Mouse (Mus musculus) lung, postnatal 0 days (tissue): ENCODE results near the gene Clhc1.

Experiments used
- CTCF ChIP-seq: IDR thresholded peaks from 2 replicates; pipeline ENCODE4 v1.5.1; 2016; ENCODE audit warnings: antibody characterized with exemption, mild to moderate bottlenecking
- EP300 ChIP-seq: IDR thresholded peaks from 2 replicates; pipeline ENCODE4 v1.6.1; 2016; ENCODE audit warnings: antibody characterized with exemption, mild to moderate bottlenecking, control low read depth

DNA sequence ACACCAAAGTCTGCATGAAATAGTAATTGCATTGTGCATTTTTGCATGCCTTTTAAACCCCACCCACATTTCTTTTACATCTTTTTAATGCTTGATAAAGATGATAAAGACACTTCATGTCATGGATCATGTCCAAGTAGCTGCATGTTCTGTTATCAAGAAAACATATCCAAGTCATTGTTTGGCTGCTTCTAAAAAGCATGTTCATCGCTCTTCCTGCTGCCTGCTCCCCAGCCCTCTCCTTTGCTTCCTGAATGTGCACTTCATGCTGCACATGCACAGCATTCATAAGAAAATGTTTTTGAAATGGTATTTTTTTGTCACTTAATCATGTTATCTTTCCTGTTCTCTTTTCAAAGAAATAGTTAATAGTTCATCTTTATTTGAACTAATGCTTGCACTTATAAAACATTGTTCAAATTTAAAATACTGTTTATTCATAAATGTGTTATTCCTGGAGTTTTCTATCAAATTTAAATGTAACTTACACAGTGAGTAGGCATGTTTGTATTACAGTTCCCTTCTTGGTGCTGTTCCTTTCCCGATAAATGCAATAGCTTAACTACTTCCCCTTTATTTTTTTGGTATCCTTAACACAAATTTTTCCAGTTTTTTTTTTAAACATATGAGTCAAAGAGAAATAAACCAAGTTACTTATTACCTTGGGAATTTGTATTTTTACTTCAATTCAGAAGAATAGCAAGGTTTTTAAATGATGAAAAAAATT is 42.7 kb upstream of the Clhc1 start:
- TF ChIP-seq CTCF = no peak
- no peak for TF ChIP-seq EP300
